Mouse (Mus musculus) MEL (cell line): ENCODE results near the gene Nfia. TPM values are rescaled to one million over a fixed set of nuclear protein-coding genes. Genes with fewer than 3 reads are reported as not detected.

Experiments
- DNase-seq: peaks from one replicate; pipeline ENCODE4 v3.0.0; 2011; ENCODE audit warnings: low read depth, low spot score
- H3K27ac ChIP-seq: 2 replicates; pipeline ENCODE4 v1.5.1; 2012; ENCODE audit warnings: low read depth, mild to moderate bottlenecking, control low read depth, low read length, moderate library complexity; ENCODE audit not compliant: control insufficient read depth
- H3K27me3 ChIP-seq, 2 experiments: fragments of 150-350 bp in 1 of 2; sonication (generic) in 1 of 2; 2 replicates each; pipeline ENCODE4 v1.6.1; 2012; ENCODE audit warnings: low read length in 2 of 2, mild to moderate bottlenecking in 2 of 2, improper control_type of control experiment in 1 of 2, moderate library complexity in 1 of 2; ENCODE audit not compliant: insufficient read depth in 2 of 2, control insufficient read depth in 1 of 2
- H3K36me3 ChIP-seq, 2 experiments: 2 replicates each; pipeline ENCODE4 v1.6.1; 2012 to 2014; ENCODE audit warnings: low read length in 2 of 2, improper control_type of control experiment in 1 of 2, inconsistent platforms in 1 of 2, mild to moderate bottlenecking in 1 of 2; ENCODE audit not compliant: insufficient read depth in 2 of 2, control insufficient read depth in 1 of 2
- H3K4me1 ChIP-seq, 2 experiments: fragments of 150-350 bp in 1 of 2; sonication (generic) in 1 of 2; 2 replicates each; pipeline ENCODE4 v1.6.1; 2012; ENCODE audit warnings: low read length in 2 of 2, improper control_type of control experiment in 1 of 2, mild to moderate bottlenecking in 1 of 2; ENCODE audit not compliant: insufficient read depth in 2 of 2, control insufficient read depth in 1 of 2
- H3K4me3 ChIP-seq, 2 experiments: fragments of 150-350 bp in 1 of 2; sonication (generic) in 1 of 2; 2 replicates each; pipeline ENCODE4 v1.5.1; 2012; ENCODE audit warnings: low read depth in 2 of 2, low read length in 2 of 2, mild to moderate bottlenecking in 2 of 2, moderate library complexity in 2 of 2, control low read depth in 1 of 2, improper control_type of control experiment in 1 of 2; ENCODE audit not compliant: control insufficient read depth in 1 of 2, insufficient read depth in 1 of 2
- H3K79me2 ChIP-seq: 2 replicates; pipeline ENCODE4 v1.6.1; 2012; ENCODE audit warnings: mild to moderate bottlenecking, low read length, moderate library complexity; ENCODE audit not compliant: control insufficient read depth, poor library complexity, insufficient read depth
- H3K9ac ChIP-seq: 2 replicates; pipeline ENCODE4 v1.6.1; 2012; ENCODE audit warnings: low read depth, mild to moderate bottlenecking, control low read depth, low read length, moderate library complexity; ENCODE audit not compliant: control insufficient read depth, poor library complexity, severe bottlenecking
- H3K9me3 ChIP-seq: fragments of 150-350 bp; sonication (generic); replicated peaks from 2 replicates; pipeline ENCODE4 v1.6.1; 2012; ENCODE audit warnings: mild to moderate bottlenecking, low read length, improper control_type of control experiment, moderate library complexity; ENCODE audit not compliant: insufficient read depth
- ETS1 ChIP-seq: IDR thresholded peaks from 2 replicates; pipeline ENCODE4 v1.6.1; 2012; ENCODE audit warnings: low read depth, mild to moderate bottlenecking, inconsistent platforms, low read length, improper control_type of control experiment, moderate library complexity
- GABPA ChIP-seq: IDR thresholded peaks from 2 replicates; pipeline ENCODE4 v1.6.1; 2012; ENCODE audit warnings: low read depth, mild to moderate bottlenecking, inconsistent platforms, low read length, improper control_type of control experiment, moderate library complexity
- GATA1 ChIP-seq: IDR thresholded peaks from 2 replicates; pipeline ENCODE4 v1.6.1; 2011; ENCODE audit warnings: low read depth, low read length, improper control_type of control experiment
- HCFC1 ChIP-seq: IDR thresholded peaks from 2 replicates; pipeline ENCODE4 v1.6.1; 2012; ENCODE audit warnings: low read depth, mild to moderate bottlenecking, inconsistent platforms, low read length, improper control_type of control experiment, moderate library complexity
- JUND ChIP-seq: IDR thresholded peaks from 2 replicates; pipeline ENCODE4 v1.6.1; 2011; ENCODE audit warnings: low read depth, mild to moderate bottlenecking, improper control_type of control experiment, low read length
- KAT2A ChIP-seq: conservative IDR thresholded peaks from 2 replicates; pipeline ENCODE4 v1.6.1; 2012; ENCODE audit warnings: low read depth, low read length, improper control_type of control experiment, inconsistent platforms
- MAFK ChIP-seq: IDR thresholded peaks from 2 replicates; pipeline ENCODE4 v1.6.1; 2011; ENCODE audit warnings: low read depth, mild to moderate bottlenecking, low read length, improper control_type of control experiment, borderline replicate concordance
- MAX ChIP-seq: IDR thresholded peaks from 2 replicates; pipeline ENCODE4 v1.6.1; 2011; ENCODE audit warnings: low read length, improper control_type of control experiment
- MXI1 ChIP-seq: IDR thresholded peaks from 2 replicates; pipeline ENCODE4 v1.6.1; 2011; ENCODE audit warnings: mild to moderate bottlenecking, low read depth, low read length, improper control_type of control experiment
- MYB ChIP-seq: IDR thresholded peaks from 2 replicates; pipeline ENCODE4 v1.6.1; 2011; ENCODE audit warnings: mild to moderate bottlenecking, low read depth, low read length, improper control_type of control experiment
- MYC ChIP-seq: IDR thresholded peaks from 2 replicates; pipeline ENCODE4 v1.6.1; 2011; ENCODE audit warnings: low read depth, mild to moderate bottlenecking, low read length, improper control_type of control experiment, moderate library complexity
- NELFE ChIP-seq: IDR thresholded peaks from 2 replicates; pipeline ENCODE4 v1.6.1; 2011; ENCODE audit warnings: low read depth, low read length, improper control_type of control experiment
- NRF1 ChIP-seq: IDR thresholded peaks from 2 replicates; pipeline ENCODE4 v1.6.1; 2014; ENCODE audit warnings: low read depth, mild to moderate bottlenecking, inconsistent platforms, low read length, improper control_type of control experiment, moderate library complexity; ENCODE audit not compliant: poor library complexity, insufficient read depth, severe bottlenecking
- RAD21 ChIP-seq: IDR thresholded peaks from 2 replicates; pipeline ENCODE4 v1.6.1; 2011; ENCODE audit warnings: mild to moderate bottlenecking, low read depth, low read length, improper control_type of control experiment
- SMC3 ChIP-seq: IDR thresholded peaks from 2 replicates; pipeline ENCODE4 v1.6.1; 2011; ENCODE audit warnings: low read depth, low read length, improper control_type of control experiment
- TAL1 ChIP-seq: IDR thresholded peaks from 2 replicates; pipeline ENCODE4 v1.6.1; 2012; ENCODE audit warnings: mild to moderate bottlenecking, inconsistent platforms, low read length, moderate library complexity, mixed read lengths
- TCF12 ChIP-seq: IDR thresholded peaks from 2 replicates; pipeline ENCODE4 v1.6.1; 2014; ENCODE audit warnings: low read depth, mild to moderate bottlenecking, inconsistent platforms, low read length, improper control_type of control experiment, moderate library complexity
- USF1 ChIP-seq: IDR thresholded peaks from 2 replicates; pipeline ENCODE4 v1.6.1; 2014; ENCODE audit warnings: low read depth, mild to moderate bottlenecking, inconsistent platforms, low read length, improper control_type of control experiment, moderate library complexity
- ZC3H11A ChIP-seq: IDR thresholded peaks from 2 replicates; pipeline ENCODE4 v1.6.1; 2012; ENCODE audit warnings: low read depth, mild to moderate bottlenecking, inconsistent platforms, low read length, improper control_type of control experiment
- ZKSCAN1 ChIP-seq: IDR thresholded peaks from 2 replicates; pipeline ENCODE4 v1.6.1; 2012; ENCODE audit warnings: low read depth, mild to moderate bottlenecking, inconsistent platforms, low read length, improper control_type of control experiment, moderate library complexity
- ZMIZ1 ChIP-seq: IDR thresholded peaks from 2 replicates; pipeline ENCODE4 v1.6.1; 2012; ENCODE audit warnings: low read depth, mild to moderate bottlenecking, inconsistent platforms, low read length, improper control_type of control experiment, moderate library complexity
- polyA plus RNA-seq, 2 experiments: library from polyadenylated mRNA; stranded (reverse) in 1 of 2; unstranded in 1 of 2; fragments of >175 nt in 1 of 2; fragments of >200 nt in 1 of 2; gene quantifications; 2 replicates each; pipeline versions ENCODE4 v1.2.1 to v1.2.4; 2012; ENCODE audit warnings: low replicate concordance in 2 of 2, low read depth in 1 of 2; ENCODE audit not compliant: insufficient read length in 2 of 2, insufficient read depth in 1 of 2, missing spikeins in 1 of 2
- total RNA-seq: library from RNA; depleted of rRNA; stranded (reverse); fragments of 300-350 nt; gene quantifications from 2 replicates; pipeline ENCODE4 v1.2.3, GENCODE M21; 2012

Gene Nfia
- total and polyA plus RNA-seq, 3 experiments = 10.2 to 20.5 (median 13.4) TPM

- no peak overlapping the region for H3K9ac ChIP-seq
- H3K27ac ChIP-seq = no peak overlapping the region
- no peaks in the 10 kb centered on the region for H3K4me1 ChIP-seq
- DNase-seq = no peak
- no peaks in the 10 kb centered on the region for H3K27me3 ChIP-seq
- no peak overlapping the region for H3K4me3 ChIP-seq
- peaks cover 0 to 9% of the 10 kb centered on the region in 2 experiments; a peak in 2 of 4 replicates for H3K36me3 ChIP-seq
- no peaks in the 10 kb centered on the region for H3K79me2 ChIP-seq
- H3K9me3 ChIP-seq = no peaks in the 10 kb centered on the region
- no peak for TF ChIP-seq RAD21
- TF ChIP-seq NELFE = no peak
- TF ChIP-seq USF1 = no peak
- no peak for TF ChIP-seq ZMIZ1
- no peak for TF ChIP-seq MYB
- TF ChIP-seq TAL1 = no peak
- no peak for TF ChIP-seq GATA1
- no peak for TF ChIP-seq NRF1
- TF ChIP-seq MAFK = no peak
- no peak for TF ChIP-seq ZKSCAN1
- TF ChIP-seq SMC3 = no peak
- TF ChIP-seq KAT2A = no peak
- no peak for TF ChIP-seq GABPA
- no peak for TF ChIP-seq MXI1
- no peak for TF ChIP-seq ETS1
Observed at GRCm38 (mm10) chr4:98002206-98002605, 229.7 kb downstream of the Nfia start.

GRCm38 (mm10) chr4:98003323-98004107 is 231.0 kb downstream of the Nfia start:
- H3K4me3 ChIP-seq = no peak overlapping the region
- H3K27ac ChIP-seq = no peak overlapping the region
- DNase-seq = no peak
- peaks cover 0 to 19% of the 10 kb centered on the region in 2 experiments; a peak in 2 of 4 replicates for H3K36me3 ChIP-seq
- no peaks in the 10 kb centered on the region for H3K4me1 ChIP-seq
- TF ChIP-seq ZKSCAN1 = no peak
- TF ChIP-seq MYC = no peak
- no peak for TF ChIP-seq TAL1
- TF ChIP-seq TCF12 = no peak
- TF ChIP-seq JUND = no peak
- TF ChIP-seq MAX = no peak
- TF ChIP-seq HCFC1 = no peak
- TF ChIP-seq ZC3H11A = no peak
- no peak for TF ChIP-seq GATA1
- TF ChIP-seq ETS1 = no peak
- TF ChIP-seq RAD21 = no peak
- H3K79me2 ChIP-seq = no peaks in the 10 kb centered on the region
- H3K27me3 ChIP-seq = no peaks in the 10 kb centered on the region
- no peaks in the 10 kb centered on the region for H3K9me3 ChIP-seq
- H3K9ac ChIP-seq = no peak overlapping the region
